Mouse (Mus musculus): ENCODE measurements around the gene Sptan1.
"Not testable (repeated sequence)": the region's sequence is repeated elsewhere in the genome, so short reads cannot be mapped to it uniquely, and the experiment has no call there.

Sptan1 gene

GRCm38 (mm10) chr2:30010840-30011281, 45.5 kb downstream of the Sptan1 start:
- peak; percentile 79 for DNase-seq

GRCm38 (mm10) chr2:30014326-30014966, 49.1 kb downstream of the Sptan1 start:
- DNase-seq, result no peak

- no peak for DNase-seq
Observed at GRCm38 (mm10) chr2:30025454-30025853, 60.1 kb downstream of the Sptan1 start.

GRCm38 (mm10) chr2:30026997-30027396, 61.6 kb downstream of the Sptan1 start:
- no peak for DNase-seq

- no peak for DNase-seq
Observed at GRCm38 (mm10) chr2:30032244-30032846, 67.0 kb downstream of the Sptan1 start.

GRCm38 (mm10) chr2:30032957-30033356, 67.6 kb downstream of the Sptan1 start:
- DNase-seq, result no peak

GRCm38 (mm10) chr2:30037762-30038161, 72.4 kb downstream of the Sptan1 start:
- DNase-seq, result no peak

GRCm38 (mm10) chr2:30038370-30038769, 73.0 kb downstream of the Sptan1 start:
- no peak for DNase-seq

GRCm38 (mm10) chr2:30039687-30040086, 74.3 kb downstream of the Sptan1 start:
- no peak for DNase-seq

- DNase-seq, result peak; percentile 69
Observed at GRCm38 (mm10) chr2:30042445-30042844, 77.1 kb downstream of the Sptan1 start.

GRCm38 (mm10) chr2:30044550-30044949, 79.2 kb downstream of the Sptan1 start:
- DNase-seq, result no peak

- DNase-seq, result no peak
Observed at GRCm38 (mm10) chr2:30047127-30047526, 81.8 kb downstream of the Sptan1 start.

- DNase-seq, result no peak
Observed at GRCm38 (mm10) chr2:30048101-30048501, 82.7 kb downstream of the Sptan1 start.

GRCm38 (mm10) chr2:30048699-30049388, 83.5 kb downstream of the Sptan1 start, which contains the start of gene Wdr34:
Gene Wdr34, minus strand, starts transcription at chr2:30048881.
- DNase-seq, result peak; percentile 97

GRCm38 (mm10) chr2:30049831-30050230, 84.5 kb downstream of the Sptan1 start:
- no peak for DNase-seq

- DNase-seq, result no peak
Observed at GRCm38 (mm10) chr2:30051992-30052761, 86.8 kb downstream of the Sptan1 start.

- DNase-seq, result not testable (repeated sequence)
Observed at GRCm38 (mm10) chr2:30055310-30055709, 90.0 kb downstream of the Sptan1 start.

GRCm38 (mm10) chr2:30056736-30057135, 91.4 kb downstream of the Sptan1 start:
- no peak for DNase-seq

GRCm38 (mm10) chr2:30057223-30057904, 92.0 kb downstream of the Sptan1 start, which contains the start of gene Set:
Gene Set, plus strand, starts transcription at chr2:30057378.
- no peak for DNase-seq

GRCm38 (mm10) chr2:30058418-30058817, 93.1 kb downstream of the Sptan1 start:
- DNase-seq, result no peak

GRCm38 (mm10) chr2:30061215-30062166, 96.1 kb downstream of the Sptan1 start:
- DNase-seq, result no peak
